Mouse (Mus musculus) hindbrain, embryonic 11.5 days (tissue): ENCODE data around the gene Crybb3. TPM values are rescaled to one million over a fixed set of nuclear protein-coding genes. Genes with fewer than 3 reads are reported as not detected.
A peak's percentile ranks its signal among the peaks of the same experiment; 100 is the strongest.

Source experiments
- ATAC-seq: fragments of 200-750 bp; cut with Nextera tagmentation; 2 replicates; pipeline ENCODE4 v1.8.0; 2017; ENCODE audit warnings: mild to moderate bottlenecking, moderate TSS enrichment, moderate library complexity; ENCODE audit not compliant: low FRiP score
- DNase-seq: peaks from one replicate; pipeline ENCODE4 v3.0.0-alpha.2; 2015; ENCODE audit warnings: low spot score
- H3K27ac ChIP-seq: fragments of 300-500 bp; sonication (generic); 2 replicates; pipeline ENCODE4 v1.5.1; 2014; ENCODE audit warnings: mild to moderate bottlenecking, low read depth, low read length
- H3K27me3 ChIP-seq: fragments of 300-500 bp; sonication (generic); 2 replicates; pipeline ENCODE4 v1.6.1; 2014; ENCODE audit warnings: mild to moderate bottlenecking, low read length, moderate library complexity, mixed read lengths; ENCODE audit not compliant: control insufficient read depth, insufficient read depth
- H3K36me3 ChIP-seq: fragments of 300-500 bp; sonication (generic); 2 replicates; pipeline ENCODE4 v1.6.1; 2014; ENCODE audit warnings: mild to moderate bottlenecking, low read length, moderate library complexity, mixed read lengths; ENCODE audit not compliant: control insufficient read depth, insufficient read depth
- H3K4me1 ChIP-seq: fragments of 300-500 bp; sonication (generic); replicated peaks from 2 replicates; pipeline ENCODE4 v1.6.1; 2014; ENCODE audit warnings: low read length, mixed read lengths; ENCODE audit not compliant: control insufficient read depth, insufficient read depth
- H3K4me2 ChIP-seq: fragments of 300-500 bp; sonication (generic); replicated peaks from 2 replicates; pipeline ENCODE4 v1.6.1; 2014; ENCODE audit warnings: mild to moderate bottlenecking, low read depth, low read length
- H3K4me3 ChIP-seq: fragments of 300-500 bp; sonication (generic); 2 replicates; pipeline ENCODE4 v1.5.1; 2014; ENCODE audit warnings: low read depth, low read length
- H3K9ac ChIP-seq: fragments of 300-500 bp; sonication (generic); 2 replicates; pipeline ENCODE4 v1.6.1; 2014; ENCODE audit warnings: low read depth, low read length
- H3K9me3 ChIP-seq: fragments of 300-500 bp; sonication (generic); 2 replicates; pipeline ENCODE4 v1.6.1; 2016; ENCODE audit warnings: low read length; ENCODE audit not compliant: control insufficient read depth
- WGBS: fragments of 180-500 bp; shearing (Covaris S2); extraction: QIAGEN DNeasy Blood & Tissue Kit; methylation state at CpG from one replicate; pipeline ENCODE4 v1.1.7; 2014; 5-methylcytosine and 5-hydroxymethylcytosine counted together
- polyA plus RNA-seq: library from polyadenylated mRNA; unstranded; fragments of >200 nt; fragmentation: Nextera tagmentation; extraction: Ambion mirVana; gene quantifications from 2 replicates; pipeline ENCODE4 v1.2.1, GENCODE M21; 2014

Crybb3 gene
- polyA plus RNA-seq, 1 experiment from 2014 or later = 0.85 TPM

DNA sequence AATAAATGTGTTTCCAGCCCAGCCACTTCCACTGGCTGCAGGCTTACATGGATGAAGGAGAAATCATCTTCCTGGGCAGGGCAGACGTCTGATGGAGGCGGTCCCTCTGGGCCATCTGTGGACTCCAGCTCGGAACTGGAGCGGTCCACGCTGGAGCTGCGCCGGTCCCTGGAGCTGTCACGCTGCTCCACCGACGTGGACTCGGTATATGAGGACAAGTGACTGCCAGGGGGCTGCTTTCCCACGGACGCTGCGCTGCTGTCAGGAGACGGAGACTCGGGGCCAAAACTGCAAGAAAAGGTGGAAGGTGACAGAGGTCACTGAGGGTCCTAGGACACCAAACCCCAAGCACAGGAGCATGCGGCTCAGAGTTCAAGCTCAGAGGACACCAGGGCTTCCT, 16.2 kb upstream of the Crybb3 start:
- Histone ChIP-seq H3K36me3 (no peaks in the 10 kb centered on the region), H3K4me3 (no peak overlapping the region), H3K9me3 (no peaks in the 10 kb centered on the region), H3K9ac (no peak overlapping the region), H3K4me2 (no peak overlapping the region), H3K4me1 (no peaks in the 10 kb centered on the region), H3K27ac (no peak overlapping the region), H3K27me3 (no peaks in the 10 kb centered on the region)
- WGBS = 88% methylated on average over 17 of the region's 17 CpGs
- ATAC-seq = no peak
- DNase-seq = no peak

DNA sequence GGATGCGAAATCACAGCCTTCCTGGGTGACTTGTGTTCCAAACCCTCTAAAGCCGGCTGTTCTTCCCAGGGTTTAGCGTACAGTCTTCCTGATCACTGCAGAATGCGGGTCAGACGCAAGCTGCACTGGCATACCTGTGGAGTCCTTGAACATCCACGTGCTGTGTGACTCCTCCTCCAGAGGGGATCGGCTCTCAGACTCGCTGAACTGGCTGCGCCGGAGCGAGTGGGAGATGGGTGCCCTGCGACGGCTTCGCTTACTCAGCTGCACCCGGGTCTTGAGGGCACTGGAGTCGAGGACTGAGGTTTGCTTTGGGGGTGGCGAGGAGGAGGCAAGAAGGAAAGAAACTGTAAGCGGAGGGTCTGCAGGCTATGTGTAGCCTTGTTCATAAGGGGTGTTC, 14.1 kb upstream of the Crybb3 start:
- Histone ChIP-seq H3K4me1 (no peaks in the 10 kb centered on the region), H3K9ac (no peak overlapping the region), H3K27me3 (no peaks in the 10 kb centered on the region), H3K27ac (no peak overlapping the region), H3K4me2 (no peak overlapping the region), H3K4me3 (no peak overlapping the region), H3K9me3 (no peaks in the 10 kb centered on the region), H3K36me3 (no peaks in the 10 kb centered on the region)
- ATAC-seq (no peak), DNase-seq (no peak)
- 90% methylated on average over 18 of the region's 18 CpGs for WGBS

DNA sequence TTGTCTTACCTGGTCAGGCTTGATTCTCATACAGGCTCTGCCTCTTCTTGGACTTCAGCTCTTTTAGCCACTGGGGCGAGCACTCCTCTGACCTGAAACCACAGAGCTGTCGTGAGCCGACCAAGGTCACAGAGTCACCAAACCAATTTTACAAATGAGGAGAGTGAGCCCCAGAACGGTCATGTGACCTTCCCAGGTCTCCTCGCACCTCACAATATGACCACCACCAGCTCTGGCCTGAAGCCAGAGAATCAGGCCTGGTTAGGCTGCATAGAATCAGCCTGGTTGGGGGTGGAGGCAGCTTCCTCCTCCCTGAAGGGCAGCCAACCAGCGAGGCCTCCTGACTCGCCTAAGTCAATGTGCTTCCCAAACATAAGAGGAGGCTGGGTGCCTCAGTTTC, 11.0 kb upstream of the Crybb3 start:
- WGBS = 86% methylated on average over 7 of the region's 7 CpGs
- ATAC-seq = no peak

DNA sequence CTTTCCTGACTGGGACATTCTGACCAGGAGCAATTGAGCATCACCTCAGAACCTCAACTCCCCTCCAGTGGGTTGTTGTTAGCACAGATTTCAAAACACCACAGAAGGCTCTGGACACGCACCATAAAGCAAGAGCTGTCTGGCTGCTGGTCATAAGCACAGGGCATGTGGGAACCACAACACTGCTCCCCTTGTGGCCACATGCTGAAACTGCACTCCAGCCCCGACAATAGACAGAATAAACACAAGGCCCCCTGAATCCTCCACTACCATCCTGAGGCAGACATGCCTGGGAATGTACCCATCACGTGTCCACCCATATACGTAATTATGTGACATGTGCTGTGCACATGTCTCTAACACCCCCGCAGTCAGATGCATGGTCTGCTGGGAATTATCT, 9.8 kb upstream of the Crybb3 start:
- no peaks in the 10 kb centered on the region for H3K4me1 ChIP-seq
- 70% methylated on average over 5 of the region's 5 CpGs for WGBS
- H3K27ac ChIP-seq = no peak overlapping the region
- peak; percentile 19; the same call in 1 of the 2 replicates for ATAC-seq
- no peaks in the 10 kb centered on the region for H3K27me3 ChIP-seq
- no peaks in the 10 kb centered on the region for H3K9me3 ChIP-seq
- DNase-seq = peak; percentile 79
- no peak overlapping the region for H3K4me2 ChIP-seq
- no peaks in the 10 kb centered on the region for H3K36me3 ChIP-seq
- no peak overlapping the region for H3K9ac ChIP-seq
- H3K4me3 ChIP-seq = no peak overlapping the region

More for the DNA sequence above, 11.0 kb upstream of the Crybb3 start:
- Histone ChIP-seq H3K27ac (no peak overlapping the region), H3K27me3 (no peaks in the 10 kb centered on the region), H3K4me3 (no peak overlapping the region), H3K36me3 (no peaks in the 10 kb centered on the region), H3K9ac (no peak overlapping the region), H3K9me3 (no peaks in the 10 kb centered on the region), H3K4me2 (no peak overlapping the region), H3K4me1 (no peaks in the 10 kb centered on the region)
- no peak for DNase-seq

DNA sequence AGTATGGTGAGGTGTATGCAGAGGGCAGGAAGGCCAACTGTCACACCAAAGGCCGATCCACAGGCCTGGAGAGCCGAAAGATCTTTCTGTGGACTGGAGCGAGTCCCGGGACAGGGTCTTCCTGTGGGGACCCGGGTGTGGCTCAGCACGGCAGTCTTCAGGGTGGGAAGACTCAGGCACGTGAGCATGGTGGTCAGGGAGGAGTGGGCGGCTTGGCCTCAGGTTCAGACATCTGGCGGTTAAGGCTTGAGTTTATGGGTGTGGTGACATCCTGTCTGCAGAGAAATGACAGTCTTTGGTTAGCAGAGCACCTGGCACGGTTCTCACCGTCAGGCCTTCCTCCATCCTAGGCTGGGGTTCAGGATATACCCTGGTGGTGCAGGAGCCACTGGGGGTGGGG, 9.4 kb upstream of the Crybb3 start:
- 93% methylated on average over 11 of the region's 11 CpGs for WGBS

DNA sequence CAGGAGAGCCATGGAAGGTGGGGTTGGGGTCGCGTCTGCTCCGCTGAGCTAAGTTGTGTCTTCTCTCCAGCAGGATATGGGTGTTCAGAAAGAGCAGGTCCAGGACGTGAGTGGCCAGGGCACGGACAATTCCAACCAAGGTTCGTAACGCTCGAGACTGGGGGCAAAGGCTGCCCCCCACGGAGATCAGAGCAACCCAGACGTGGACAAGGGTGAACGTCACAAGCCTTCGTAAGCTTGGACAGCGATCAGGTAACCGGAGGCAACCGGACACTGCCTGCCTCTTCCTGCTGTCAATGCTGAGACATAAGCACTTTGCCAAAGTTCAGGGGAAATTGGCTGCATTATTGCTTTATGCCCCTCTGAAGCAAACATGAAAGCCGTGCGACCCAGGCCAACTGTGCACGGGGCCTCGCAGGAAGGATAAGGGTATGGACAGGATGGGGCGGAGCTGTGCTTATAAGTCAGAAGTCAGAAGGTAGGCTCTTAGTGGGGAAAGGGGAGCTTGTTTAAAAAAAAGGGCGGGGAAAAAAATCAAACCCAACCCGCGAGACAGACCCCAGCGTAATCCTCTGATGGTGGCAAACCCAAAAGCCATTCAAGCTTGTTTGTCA, 8.8 kb upstream of the Crybb3 start:
- H3K27ac ChIP-seq = no peak overlapping the region
- WGBS = 92% methylated on average over 24 of the region's 24 CpGs
- no peaks in the 10 kb centered on the region for H3K4me1 ChIP-seq
- DNase-seq = no peak
- H3K27me3 ChIP-seq = no peaks in the 10 kb centered on the region
- H3K9ac ChIP-seq = no peak overlapping the region
- no peaks in the 10 kb centered on the region for H3K9me3 ChIP-seq
- ATAC-seq = no peak
- H3K36me3 ChIP-seq = no peaks in the 10 kb centered on the region
- no peak overlapping the region for H3K4me3 ChIP-seq
- H3K4me2 ChIP-seq = no peak overlapping the region

More for the DNA sequence above, 9.4 kb upstream of the Crybb3 start:
- H3K9ac ChIP-seq = no peak overlapping the region
- ATAC-seq (0 out of 2 replicates have a peak, but pooled peaks have one; percentile 7), DNase-seq (no peak)
- H3K4me1 ChIP-seq = no peaks in the 10 kb centered on the region
- no peaks in the 10 kb centered on the region for H3K9me3 ChIP-seq
- no peaks in the 10 kb centered on the region for H3K27me3 ChIP-seq
- H3K36me3 ChIP-seq = no peaks in the 10 kb centered on the region
- no peak overlapping the region for H3K4me3 ChIP-seq
- no peak overlapping the region for H3K4me2 ChIP-seq
- H3K27ac ChIP-seq = no peak overlapping the region

DNA sequence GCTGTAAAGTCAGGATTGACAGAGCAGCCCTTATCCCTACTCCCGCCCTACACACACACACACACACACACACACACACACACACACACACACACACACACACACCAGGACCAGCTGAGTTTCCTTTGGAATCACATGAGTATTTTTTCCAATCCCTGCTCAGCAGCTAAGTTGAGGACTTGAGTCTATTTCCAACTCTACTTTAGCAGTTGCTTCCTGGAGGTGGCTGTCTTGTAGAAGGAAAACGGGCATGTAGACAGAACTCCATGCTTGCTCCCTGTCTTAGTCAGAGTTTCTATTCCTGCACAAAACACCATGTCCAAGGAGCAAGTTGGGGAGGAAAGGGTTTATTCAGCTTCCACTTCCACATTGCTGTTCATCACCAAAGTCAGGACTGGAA, 6.1 kb upstream of the Crybb3 start:
- Histone ChIP-seq H3K9me3 (no peaks in the 10 kb centered on the region), H3K36me3 (no peaks in the 10 kb centered on the region), H3K9ac (no peak overlapping the region), H3K27me3 (no peaks in the 10 kb centered on the region), H3K4me2 (no peak overlapping the region), H3K4me3 (no peak overlapping the region), H3K4me1 (no peaks in the 10 kb centered on the region), H3K27ac (no peak overlapping the region)
- ATAC-seq = no peak
- 84% methylated on average over 2 of the region's 2 CpGs for WGBS
- DNase-seq = no peak

DNA sequence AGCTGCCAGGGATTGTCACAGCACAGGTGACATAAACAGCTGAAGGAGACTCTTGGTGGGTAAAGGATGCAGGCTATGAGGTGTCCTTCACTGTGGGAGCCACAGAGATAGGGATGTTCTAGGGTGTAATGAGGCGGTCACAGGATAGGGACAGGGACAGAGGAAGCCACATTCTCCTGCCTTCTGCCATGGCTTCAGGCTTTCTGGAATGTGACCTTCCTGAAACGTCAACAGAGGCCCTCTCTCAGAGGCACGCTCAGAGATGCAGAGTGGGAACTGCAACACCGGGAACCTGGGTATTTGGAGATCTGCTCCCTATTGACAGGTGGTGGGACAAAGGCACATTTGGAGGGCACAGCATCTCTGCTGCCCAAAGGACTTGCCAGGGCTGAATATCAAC, 5.6 kb upstream of the Crybb3 start:
- Histone ChIP-seq H3K9ac (no peak overlapping the region), H3K36me3 (no peaks in the 10 kb centered on the region), H3K4me1 (no peaks in the 10 kb centered on the region), H3K4me3 (no peak overlapping the region), H3K9me3 (no peaks in the 10 kb centered on the region), H3K4me2 (no peak overlapping the region), H3K27me3 (no peaks in the 10 kb centered on the region), H3K27ac (no peak overlapping the region)
- 67% methylated on average over 4 of the region's 4 CpGs for WGBS
- DNase-seq = no peak
- ATAC-seq = no peak

DNA sequence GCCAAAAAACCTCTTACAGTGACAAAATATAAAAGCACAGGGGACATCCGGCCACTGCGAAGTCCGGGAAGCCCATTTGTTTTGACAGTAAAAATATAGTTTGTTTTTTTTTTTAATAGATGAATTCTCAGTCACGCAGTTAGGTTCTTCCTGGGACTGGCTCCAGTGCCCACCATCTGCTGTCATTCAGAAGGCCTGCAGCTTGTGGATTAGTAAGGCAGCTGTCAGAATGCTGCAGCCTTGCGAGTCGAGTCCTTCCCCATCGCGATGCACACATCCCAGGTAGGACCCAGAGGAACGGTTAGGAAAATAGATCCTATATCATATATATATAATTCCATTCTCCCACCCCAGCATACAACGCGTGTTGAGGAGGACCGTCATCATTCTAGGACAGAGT, 5.1 kb upstream of the Crybb3 start:
- 88% methylated on average over 12 of the region's 12 CpGs for WGBS
- H3K4me1 ChIP-seq = no peaks in the 10 kb centered on the region
- no peak overlapping the region for H3K27ac ChIP-seq
- no peak for DNase-seq
- no peak overlapping the region for H3K4me2 ChIP-seq
- no peak for ATAC-seq
- H3K36me3 ChIP-seq = no peaks in the 10 kb centered on the region
- H3K27me3 ChIP-seq = no peaks in the 10 kb centered on the region
- no peak overlapping the region for H3K4me3 ChIP-seq
- H3K9ac ChIP-seq = no peak overlapping the region
- H3K9me3 ChIP-seq = no peaks in the 10 kb centered on the region
